Mouse (Mus musculus): ENCODE measurements around the gene Taf1d.
"Not testable (repeated sequence)": the region's sequence is repeated elsewhere in the genome, so short reads cannot be mapped to it uniquely, and the experiment has no call there.

Taf1d gene

GRCm38 (mm10) chr9:15307257-15307656 is 1.2 kb downstream of the Taf1d start:
- in situ Hi-C loops (cut with MboI; ENCODE audit: low sequenced_read_pairs), result no loop called here

- in situ Hi-C loops (cut with MboI; ENCODE audit: low sequenced_read_pairs), result no loop called here
Measured at GRCm38 (mm10) chr9:15308254-15308653, 2.2 kb downstream of the Taf1d start.

- in situ Hi-C loops (cut with MboI; ENCODE audit: low sequenced_read_pairs), result no loop called here
Measured at GRCm38 (mm10) chr9:15309425-15309824, 3.4 kb downstream of the Taf1d start.

DNA sequence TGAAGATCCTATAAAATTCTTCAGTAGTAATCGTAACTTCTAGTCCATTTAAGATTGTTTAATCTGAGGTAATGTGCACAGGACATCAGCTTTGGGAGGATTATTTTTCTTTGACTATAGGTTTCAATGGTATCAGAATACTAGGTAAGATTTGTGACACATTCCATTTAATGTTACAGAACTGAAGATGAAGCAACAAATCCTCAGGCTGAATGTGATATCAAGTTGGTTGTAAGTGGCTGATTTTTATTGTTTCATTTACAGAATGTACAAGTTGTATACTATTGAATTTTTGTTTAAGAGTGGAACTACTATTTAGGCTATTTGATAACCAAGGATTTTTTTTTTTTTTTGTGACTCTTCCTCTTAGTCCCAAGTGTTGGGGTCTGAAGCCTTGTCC is 4.2 kb downstream of the Taf1d start:
- in situ Hi-C loops (cut with MboI; ENCODE audit: low sequenced_read_pairs), result no loop called here

DNA sequence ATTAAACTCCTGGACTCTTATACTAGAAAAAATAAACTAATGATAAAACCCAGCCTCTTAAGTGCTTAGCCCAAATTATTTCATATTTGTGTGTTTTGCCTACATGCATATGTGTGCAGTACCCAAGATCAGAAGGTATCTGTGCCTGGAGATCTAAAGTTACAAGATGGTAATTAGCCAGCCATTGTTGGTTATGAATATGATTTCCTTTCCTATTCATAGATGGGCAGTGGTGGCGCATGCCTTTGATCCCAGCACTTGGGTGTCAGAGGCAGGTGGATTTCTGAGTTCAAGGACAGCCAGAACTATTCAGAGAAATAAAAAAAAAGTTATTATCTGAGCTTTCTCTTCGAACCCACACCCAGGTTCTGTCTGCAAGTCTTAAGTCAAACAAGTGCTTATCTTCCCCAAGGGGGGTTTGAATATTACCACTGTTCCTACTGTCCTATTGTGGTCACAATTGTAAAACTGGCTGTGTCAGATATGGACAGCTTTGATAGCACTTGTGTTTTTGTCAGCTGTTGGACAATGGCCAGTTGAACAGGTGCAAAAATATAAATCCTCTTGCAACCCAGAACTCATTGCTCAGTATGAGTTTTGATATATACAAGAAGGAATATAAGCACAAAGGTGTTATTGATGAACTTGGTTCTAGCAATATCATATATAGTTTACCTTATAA is 6.2 kb downstream of the Taf1d start:
- in situ Hi-C loops (cut with MboI; ENCODE audit: low sequenced_read_pairs), result no loop called here

GRCm38 (mm10) chr9:15313633-15314032 is 7.6 kb downstream of the Taf1d start:
- in situ Hi-C loops (cut with MboI; ENCODE audit: low sequenced_read_pairs), result no loop called here

GRCm38 (mm10) chr9:15314619-15315018 is 8.6 kb downstream of the Taf1d start:
- in situ Hi-C loops (cut with MboI; ENCODE audit: low sequenced_read_pairs), result no loop called here

GRCm38 (mm10) chr9:15316296-15316695 is 10.3 kb downstream of the Taf1d start:
- in situ Hi-C loops (cut with MboI; ENCODE audit: low sequenced_read_pairs), result not testable (repeated sequence)

DNA sequence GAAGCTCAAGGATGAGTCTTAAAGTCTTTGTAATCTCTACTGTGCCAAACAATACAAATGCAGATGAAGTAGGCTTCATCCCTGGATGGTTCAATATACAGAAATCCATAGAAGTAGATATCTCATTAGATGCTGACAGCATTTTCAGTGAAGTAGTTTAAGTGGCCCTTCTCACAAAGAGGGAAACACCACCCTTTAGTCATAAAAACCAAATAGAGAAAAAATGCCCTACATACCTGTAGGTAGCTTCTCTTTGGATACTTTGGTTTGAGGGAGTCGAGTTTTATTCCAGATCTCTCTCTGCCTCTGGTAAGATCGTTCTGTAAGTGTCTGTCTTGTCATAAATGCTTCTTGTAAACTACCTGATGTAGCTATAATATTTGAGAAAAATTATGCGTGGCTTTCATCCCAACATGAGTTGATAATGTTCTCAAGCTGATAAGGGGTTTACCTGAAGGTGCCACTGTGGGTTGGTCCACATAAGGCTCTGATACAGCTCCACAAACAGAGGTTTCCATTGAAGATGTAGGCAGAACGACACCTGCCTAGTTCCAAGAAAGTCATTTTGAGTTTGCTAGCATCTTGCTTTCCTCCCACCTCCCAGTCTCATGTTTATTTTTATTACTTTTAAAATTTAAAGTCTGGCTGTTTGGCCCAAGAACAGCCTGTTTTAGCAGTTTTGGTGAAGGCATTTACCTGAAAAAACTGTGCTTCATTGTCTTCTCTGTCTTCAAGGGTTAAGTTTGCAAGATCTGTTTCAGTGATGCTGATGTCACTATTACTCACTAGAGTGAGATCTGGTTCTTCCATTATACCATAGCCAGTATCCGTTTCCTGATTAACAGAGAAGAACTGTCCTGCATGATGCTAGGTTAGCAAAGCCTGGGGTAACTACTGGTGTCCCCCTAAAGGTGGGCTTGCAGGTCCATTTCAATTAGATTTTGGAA is 11.5 kb downstream of the Taf1d start:
- in situ Hi-C loops (cut with MboI; ENCODE audit: low sequenced_read_pairs), result no loop called here

GRCm38 (mm10) chr9:15318170-15318742 is 12.2 kb downstream of the Taf1d start:
- in situ Hi-C loops (cut with MboI; ENCODE audit: low sequenced_read_pairs), result no loop called here

DNA sequence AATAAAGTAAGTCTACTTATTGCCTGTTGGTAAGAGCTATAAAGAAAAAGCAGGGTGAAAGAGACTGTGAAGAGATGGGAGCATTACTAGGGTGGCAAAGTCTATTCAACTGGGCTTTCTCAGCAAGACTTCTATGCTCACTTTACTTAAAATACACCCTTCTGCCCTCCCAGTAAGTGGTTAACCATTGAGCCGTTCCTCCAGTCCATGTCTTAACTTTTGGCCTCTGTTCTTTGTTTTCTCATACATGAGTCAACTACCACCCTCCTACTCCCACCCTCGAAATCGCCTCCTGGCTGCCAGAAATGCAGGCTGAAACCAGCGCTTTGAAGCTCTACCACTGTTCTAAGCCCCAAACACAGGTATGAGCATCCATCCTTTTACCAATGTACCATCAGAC is 31.8 kb downstream of the Taf1d start:
- in situ Hi-C loops (cut with MboI; ENCODE audit: low sequenced_read_pairs), result no loop called here

- in situ Hi-C loops (cut with MboI; ENCODE audit: low sequenced_read_pairs), result no loop called here
Measured at GRCm38 (mm10) chr9:15349925-15350324, 43.9 kb downstream of the Taf1d start.

- in situ Hi-C loops (cut with MboI; ENCODE audit: low sequenced_read_pairs), result no loop called here
Measured at GRCm38 (mm10) chr9:15356916-15357483, 51.0 kb downstream of the Taf1d start.

DNA sequence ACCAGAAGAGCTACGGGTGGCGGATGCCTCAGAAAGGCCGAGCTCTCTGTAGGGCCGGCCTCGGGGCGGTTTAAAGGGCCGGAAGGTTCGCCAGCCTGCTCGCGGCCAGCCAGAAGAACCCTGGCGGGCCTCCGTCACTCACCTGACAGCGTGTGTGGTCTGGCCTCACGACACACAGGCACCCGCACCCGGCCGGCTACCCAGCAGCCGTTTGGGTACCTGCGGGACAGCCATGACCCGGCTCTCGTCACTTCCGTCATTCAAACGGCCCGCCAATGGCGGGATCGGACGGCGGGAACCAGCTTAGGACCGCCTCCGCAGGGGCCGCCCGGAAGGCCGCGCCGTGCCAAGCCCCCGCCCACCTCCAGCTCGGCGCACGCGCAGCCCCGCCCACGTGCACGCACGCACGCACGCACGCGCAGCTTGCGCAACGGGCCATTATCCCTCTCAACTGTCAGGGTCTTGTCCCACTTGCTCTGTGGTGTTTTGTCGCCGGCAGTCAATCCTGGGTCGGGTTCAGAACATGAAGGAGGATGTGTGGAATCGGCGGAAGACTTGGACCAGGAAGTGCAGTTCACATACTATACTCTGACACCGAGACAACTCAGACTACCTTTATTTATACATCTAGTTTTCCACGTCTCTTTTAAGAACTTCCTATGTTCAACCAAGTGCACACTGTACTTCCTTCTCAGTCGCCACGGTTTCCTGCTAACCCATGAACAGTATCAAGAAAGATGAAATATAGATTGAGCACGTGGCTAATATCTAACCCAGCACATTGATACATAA is 51.7 kb downstream of the Taf1d start, which contains the start of gene Cep295:
Gene Cep295 (minus strand): TSS at position 305 of the 792 bp plus-strand sequence.
- in situ Hi-C loops (cut with MboI; ENCODE audit: low sequenced_read_pairs), result no loop called here

DNA sequence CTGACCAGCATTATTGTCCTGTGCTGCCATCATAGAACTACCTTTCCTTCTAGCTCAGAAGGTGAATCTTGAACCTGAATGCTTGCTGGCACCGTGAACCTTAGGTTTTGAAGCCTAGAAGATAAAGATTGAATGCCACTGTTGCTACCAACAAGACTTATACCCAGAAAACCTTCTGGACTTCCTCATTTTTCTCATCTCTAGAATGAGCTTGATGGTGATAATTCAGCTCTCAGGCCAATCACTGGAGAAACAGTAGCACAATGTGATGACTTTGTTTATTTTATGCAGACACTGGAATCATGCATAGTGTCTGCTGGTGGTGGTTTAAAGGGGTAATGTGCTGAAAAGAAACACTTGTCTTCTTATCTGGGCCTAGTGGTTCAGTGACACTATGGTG is 58.8 kb downstream of the Taf1d start:
- in situ Hi-C loops (cut with MboI; ENCODE audit: low sequenced_read_pairs), result loop anchor here (10.0 kb wide), 1 partner anchor 320 kb away; no protein-coding TSS in a partner anchor

- in situ Hi-C loops (cut with MboI; ENCODE audit: low sequenced_read_pairs), result loop anchor here (10.0 kb wide), 1 partner anchor 319 kb away; no protein-coding TSS in a partner anchor
Measured at GRCm38 (mm10) chr9:15365856-15366255, 59.8 kb downstream of the Taf1d start.

DNA sequence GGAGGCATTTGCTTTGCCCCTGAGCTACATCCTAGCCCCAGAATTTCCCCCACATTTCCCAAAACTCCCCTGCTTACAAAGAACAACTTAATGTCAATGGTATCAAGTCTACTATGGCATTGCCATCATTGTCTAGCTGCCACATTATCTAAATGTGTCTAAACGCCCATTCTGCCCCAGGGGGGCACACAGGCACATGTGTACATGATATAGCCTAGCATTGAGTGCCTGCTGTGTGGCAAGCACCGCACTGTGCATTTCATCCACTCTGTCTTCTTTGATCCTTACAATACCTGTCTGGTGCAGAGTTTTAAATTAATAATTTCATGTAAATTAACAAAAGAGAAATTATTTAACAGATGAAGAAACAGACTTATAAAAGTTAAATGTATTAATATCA is 60.2 kb downstream of the Taf1d start:
- in situ Hi-C loops (cut with MboI; ENCODE audit: low sequenced_read_pairs), result loop anchor here (10.0 kb wide), 1 partner anchor 319 kb away; no protein-coding TSS in a partner anchor
